Mouse (Mus musculus): ENCODE measurements at regions not wholly inside any gene's neighbourhood (a gene's known extent, or its start where the extent isn't known, plus 50 kb on each side); places are given as distances from the start of the nearest gene placed in this dataset. TPM values are rescaled to one million over a fixed set of nuclear protein-coding genes. Genes with fewer than 3 reads are reported as not detected.

DNA sequence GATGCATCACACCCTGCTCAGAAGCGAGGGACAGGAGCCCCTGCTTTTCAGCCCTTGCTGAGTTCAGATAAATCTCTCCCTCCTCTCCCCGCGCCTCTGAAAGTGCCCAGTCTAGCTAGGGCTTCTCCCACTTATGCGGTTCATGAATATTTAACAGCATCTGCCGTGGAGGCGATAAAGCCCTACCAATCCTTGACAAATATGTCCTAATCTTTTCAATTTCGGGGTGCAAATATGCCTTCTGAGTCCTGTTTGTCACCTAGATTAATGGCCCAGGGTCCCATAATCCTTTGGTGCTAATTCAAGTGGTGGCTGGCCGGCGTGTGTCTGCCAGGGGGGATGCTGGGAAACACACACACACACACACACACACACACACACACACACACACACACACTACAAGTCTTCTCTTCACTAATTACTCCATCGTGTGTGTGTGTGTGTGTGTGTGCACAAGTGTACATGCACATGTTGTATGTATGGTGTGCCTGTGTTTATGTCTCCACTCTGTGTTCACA is 65.5 kb upstream of the Lhx5 start:
- Histone ChIP-seq H3K9me3 (no peaks in the 10 kb centered on the region), H3K4me2 (no peak overlapping the region), H3K9ac (no peak overlapping the region), H3K4me1 (no peaks in the 10 kb centered on the region), H3K27me3 (peaks cover 8% of the 10 kb centered on the region), H3K4me3 (no peak overlapping the region), H3K27ac (no peak overlapping the region), H3K36me3 (no peaks in the 10 kb centered on the region)
- WGBS, result 39% methylated on average over 10 of the region's 10 CpGs
- ATAC-seq (ENCODE audit: borderline replicate concordance, extremely low read depth, low FRiP score, low TSS enrichment), result no peak

DNA sequence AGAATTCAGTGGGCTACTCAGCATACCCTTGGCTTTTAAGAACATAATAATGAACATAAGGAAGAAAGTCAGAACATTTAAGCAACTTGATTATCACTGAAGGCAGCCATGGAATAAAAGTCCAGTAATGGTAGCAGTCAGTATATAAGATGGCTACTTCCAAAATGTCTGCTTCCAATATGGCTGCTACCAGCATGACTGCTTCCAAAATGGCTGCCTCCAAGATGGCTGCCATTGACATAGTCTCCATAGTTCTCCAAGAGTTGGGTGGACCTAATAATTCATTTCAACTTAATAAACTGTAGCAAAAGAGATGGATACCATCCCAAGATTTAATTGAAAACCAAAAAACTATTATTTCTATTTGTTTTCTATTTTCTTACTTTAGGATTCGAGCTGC is 62.7 kb upstream of the Lhx5 start:
- 84% methylated on average over 1 of the region's 1 CpGs for WGBS
- H3K4me3 ChIP-seq, result no peak overlapping the region
- no peaks in the 10 kb centered on the region for H3K4me1 ChIP-seq
- no peak overlapping the region for H3K9ac ChIP-seq
- H3K4me2 ChIP-seq, result no peak overlapping the region
- H3K9me3 ChIP-seq, result no peaks in the 10 kb centered on the region
- no peaks in the 10 kb centered on the region for H3K36me3 ChIP-seq
- no peak overlapping the region for H3K27ac ChIP-seq
- peaks cover 20% of the 10 kb centered on the region for H3K27me3 ChIP-seq
- no peak for ATAC-seq (ENCODE audit: borderline replicate concordance, extremely low read depth, low FRiP score, low TSS enrichment)

DNA sequence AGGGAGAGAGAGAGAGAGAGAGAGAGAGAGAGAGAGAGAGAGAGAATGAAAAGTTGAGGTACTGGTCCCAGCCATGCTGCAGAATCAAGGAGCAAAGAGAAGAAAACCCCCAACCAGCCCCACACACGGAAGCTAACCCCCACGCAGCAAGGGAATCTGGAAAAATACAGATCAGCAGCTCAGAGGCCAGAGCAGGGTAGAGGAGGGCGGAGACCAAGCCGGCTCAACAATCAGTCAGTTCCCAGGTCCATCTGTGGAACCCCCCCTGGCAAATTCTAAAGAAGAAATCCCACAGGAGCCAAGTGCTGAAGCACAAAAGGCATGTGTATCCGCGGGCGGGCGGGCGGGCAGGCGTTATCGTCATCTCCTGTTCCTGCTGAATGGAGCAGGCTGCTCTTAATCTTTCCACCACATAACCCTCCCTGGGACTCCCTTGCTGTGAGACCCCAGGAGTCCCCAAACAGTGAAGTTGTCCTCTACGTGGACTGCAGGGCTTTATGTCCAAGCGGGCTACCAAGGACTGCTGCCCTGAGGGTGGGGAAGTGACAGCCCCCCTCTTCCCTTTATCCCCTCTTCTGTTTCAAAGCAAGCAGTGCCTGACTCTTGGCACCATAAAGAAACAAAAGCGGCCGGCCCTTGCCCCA is 60.2 kb upstream of the Lhx5 start:
- Histone ChIP-seq H3K27me3 (peaks cover 20% of the 10 kb centered on the region), H3K4me3 (no peak overlapping the region), H3K4me1 (no peaks in the 10 kb centered on the region), H3K9ac (no peak overlapping the region), H3K27ac (no peak overlapping the region), H3K9me3 (no peaks in the 10 kb centered on the region), H3K4me2 (no peak overlapping the region), H3K36me3 (no peaks in the 10 kb centered on the region)
- no peak for ATAC-seq (ENCODE audit: borderline replicate concordance, extremely low read depth, low FRiP score, low TSS enrichment)
- 10% methylated on average over 14 of the region's 15 CpGs for WGBS

DNA sequence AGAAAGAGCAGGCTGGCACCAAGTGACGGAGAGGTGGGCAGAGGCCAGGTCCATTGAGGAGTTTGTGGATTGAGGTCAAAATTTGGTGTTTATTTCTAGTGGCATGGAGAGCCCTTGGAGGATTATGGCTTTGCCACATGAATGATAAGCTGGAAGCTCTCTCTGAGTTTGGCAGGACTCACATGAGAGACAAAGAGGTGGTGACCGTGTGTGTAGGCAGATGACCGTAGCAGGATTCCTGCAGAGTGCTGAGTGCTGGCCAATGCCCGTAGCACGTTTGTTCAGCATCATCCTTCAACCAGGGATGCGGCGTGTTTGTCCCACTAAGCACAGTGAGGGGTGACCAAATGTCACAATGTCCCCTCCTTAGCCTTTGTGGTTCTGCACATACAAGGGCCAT is 58.1 kb upstream of the Lhx5 start:
- Histone ChIP-seq H3K36me3 (no peaks in the 10 kb centered on the region), H3K9me3 (no peaks in the 10 kb centered on the region), H3K4me1 (no peaks in the 10 kb centered on the region), H3K9ac (no peak overlapping the region), H3K27ac (no peak overlapping the region), H3K4me2 (no peak overlapping the region), H3K4me3 (no peak overlapping the region), H3K27me3 (peaks cover 20% of the 10 kb centered on the region)
- WGBS, result 75% methylated on average over 7 of the region's 7 CpGs
- ATAC-seq (ENCODE audit: borderline replicate concordance, extremely low read depth, low FRiP score, low TSS enrichment), result no peak

Small RNA genes lying in the stretch of these regions (microRNA-seq; reads per million reads assigned to microRNA genes)
- not detected for gene Gm26474
